Mouse (Mus musculus): ENCODE results near the gene Ttll2. TPM values are rescaled to one million over a fixed set of nuclear protein-coding genes. Genes with fewer than 3 reads are reported as not detected.
"Not testable (repeated sequence)": the region's sequence is repeated elsewhere in the genome, so short reads cannot be mapped to it uniquely, and the experiment has no call there.

Ttll2 gene
- polyA plus RNA-seq, 1 experiment from 2014 or later, result not detected

DNA sequence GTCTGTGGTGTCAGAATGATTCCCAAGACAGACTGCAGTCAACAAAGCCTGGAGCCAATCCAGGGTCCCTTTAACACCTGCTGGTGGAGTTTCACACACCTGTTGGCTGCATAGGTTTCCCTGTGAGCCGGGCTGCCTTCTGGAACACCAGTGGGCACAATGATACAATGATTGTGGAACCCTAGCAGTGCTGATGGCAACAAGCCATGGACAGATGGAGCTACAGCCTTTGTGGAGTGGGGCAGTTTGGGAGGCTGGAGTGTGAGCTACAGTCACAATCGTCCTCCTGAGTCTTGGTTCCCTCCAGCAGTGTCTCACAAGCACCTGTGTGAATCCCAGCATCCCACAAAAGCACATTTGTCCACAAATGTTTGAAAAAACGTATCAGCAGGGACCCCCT, 3.7 kb downstream of the Ttll2 start:
- not testable (repeated sequence) for H3K9me3 ChIP-seq (replicated peaks); H3K27me3 ChIP-seq (replicated peaks); H3K4me3 ChIP-seq; ATAC-seq; H3K27ac ChIP-seq; H3K4me1 ChIP-seq; H3K36me3 ChIP-seq; H3K9ac ChIP-seq; H3K4me2 ChIP-seq
- WGBS (ENCODE audit: insufficient replicate concordance), result 57% methylated on average over 2 of the region's 3 CpGs

- H3K9ac ChIP-seq; H3K27ac ChIP-seq; H3K27me3 ChIP-seq (replicated peaks); H3K4me2 ChIP-seq; ATAC-seq; H3K36me3 ChIP-seq; H3K4me3 ChIP-seq; H3K9me3 ChIP-seq (replicated peaks); H3K4me1 ChIP-seq: not testable (repeated sequence)
- 64% methylated on average over 8 of the region's 9 CpGs for WGBS (ENCODE audit: insufficient replicate concordance)
Measured at GRCm38 (mm10) chr17:7337381-7337780, 15.1 kb downstream of the Ttll2 start.

DNA sequence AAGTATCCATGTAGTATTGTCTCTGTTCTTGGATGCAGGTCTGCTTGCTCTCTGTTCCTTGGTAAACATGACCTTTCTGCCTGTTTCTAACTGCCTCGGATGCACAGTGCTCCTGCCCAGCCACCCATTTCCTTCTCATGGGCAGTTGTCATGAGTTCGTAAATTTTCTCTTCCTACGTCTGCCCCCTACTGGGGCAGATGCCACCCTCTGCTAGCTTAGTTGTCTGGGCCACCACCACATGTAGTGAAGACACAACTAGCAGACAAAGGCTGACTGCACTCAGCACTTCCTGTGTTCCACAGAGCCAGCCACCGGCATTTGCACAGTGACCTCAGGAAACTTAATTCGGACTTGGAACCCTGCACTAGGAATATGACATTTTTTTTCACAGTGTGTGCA, 19.8 kb downstream of the Ttll2 start:
- ATAC-seq; H3K4me1 ChIP-seq; H3K4me3 ChIP-seq; H3K9ac ChIP-seq; H3K36me3 ChIP-seq; H3K9me3 ChIP-seq (replicated peaks); H3K27ac ChIP-seq; H3K27me3 ChIP-seq (replicated peaks); H3K4me2 ChIP-seq: not testable (repeated sequence)
- WGBS (ENCODE audit: insufficient replicate concordance), result 49% methylated on average over 4 of the region's 5 CpGs

DNA sequence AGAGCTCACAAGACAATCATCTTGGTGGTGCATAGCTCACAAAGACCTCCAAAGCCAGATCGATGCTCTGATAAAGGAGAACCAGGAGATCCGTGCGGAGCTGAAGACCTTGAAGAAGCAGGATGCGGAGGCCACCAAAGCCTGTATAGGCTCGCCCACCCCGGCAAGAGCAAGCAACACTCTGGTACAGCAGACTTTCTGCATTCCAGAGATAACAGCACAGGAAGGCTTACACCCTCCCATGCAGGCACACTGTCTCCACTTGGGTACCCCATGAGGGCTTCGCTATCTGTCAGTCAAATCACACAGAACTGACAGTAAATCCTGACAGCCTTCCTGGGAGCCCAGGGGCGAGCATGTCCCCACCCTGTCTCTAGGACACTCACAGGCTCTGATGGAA, 26.1 kb downstream of the Ttll2 start:
- H3K9me3 ChIP-seq (replicated peaks); H3K27ac ChIP-seq; H3K4me2 ChIP-seq; H3K36me3 ChIP-seq; H3K4me1 ChIP-seq; H3K27me3 ChIP-seq (replicated peaks); H3K9ac ChIP-seq; H3K4me3 ChIP-seq: not testable (repeated sequence)
- ATAC-seq, result peak; percentile 44; the same call in 1 of the 2 replicates
- 19% methylated on average over 5 of the region's 8 CpGs for WGBS (ENCODE audit: insufficient replicate concordance)

GRCm38 (mm10) chr17:7324346-7324745, 28.1 kb downstream of the Ttll2 start, which contains the start of gene Tcp10a:
Tcp10a (plus strand) TSS chr17:7324646.
- not testable (repeated sequence) for ATAC-seq
- WGBS (ENCODE audit: insufficient replicate concordance), result 75% methylated on average over 5 of the region's 5 CpGs

DNA sequence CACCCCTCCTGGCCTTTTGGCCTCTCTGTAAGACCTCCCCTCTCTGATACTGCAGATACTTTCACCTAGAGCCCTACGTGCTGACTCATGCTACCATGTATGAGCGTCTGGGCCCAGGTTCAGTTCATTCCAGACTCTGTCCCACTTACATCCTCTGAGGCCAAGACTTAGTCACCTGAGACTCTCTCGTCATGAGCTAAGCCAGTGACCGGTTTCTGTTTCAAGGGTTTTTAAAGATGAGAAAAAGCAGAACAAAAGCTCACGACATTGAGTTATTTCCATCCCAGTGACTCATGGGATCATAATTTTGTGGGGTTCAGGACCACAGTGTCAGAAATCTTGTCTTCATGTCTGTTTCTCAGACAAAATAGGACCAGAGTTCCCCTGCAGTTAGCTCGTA, 32.7 kb downstream of the Ttll2 start:
- H3K4me1 ChIP-seq; H3K4me3 ChIP-seq; H3K9me3 ChIP-seq (replicated peaks); H3K36me3 ChIP-seq; H3K9ac ChIP-seq; H3K4me2 ChIP-seq; ATAC-seq; H3K27ac ChIP-seq; H3K27me3 ChIP-seq (replicated peaks): not testable (repeated sequence)
- 73% methylated on average over 6 of the region's 6 CpGs for WGBS (ENCODE audit: insufficient replicate concordance)

More at GRCm38 (mm10) chr17:7324346-7324745, 28.1 kb downstream of the Ttll2 start, which contains the start of gene Tcp10a:
- not testable (repeated sequence) for H3K36me3 ChIP-seq; H3K9ac ChIP-seq; H3K9me3 ChIP-seq (replicated peaks); H3K4me2 ChIP-seq; H3K27ac ChIP-seq; H3K4me1 ChIP-seq; H3K27me3 ChIP-seq (replicated peaks); H3K4me3 ChIP-seq

- not testable (repeated sequence) for H3K9me3 ChIP-seq (replicated peaks); H3K9ac ChIP-seq; H3K36me3 ChIP-seq; H3K27ac ChIP-seq; H3K27me3 ChIP-seq (replicated peaks); H3K4me1 ChIP-seq; ATAC-seq; H3K4me3 ChIP-seq; H3K4me2 ChIP-seq
- 45% methylated on average over 7 of the region's 8 CpGs for WGBS (ENCODE audit: insufficient replicate concordance)
Measured at GRCm38 (mm10) chr17:7315693-7316382, 36.7 kb downstream of the Ttll2 start.

DNA sequence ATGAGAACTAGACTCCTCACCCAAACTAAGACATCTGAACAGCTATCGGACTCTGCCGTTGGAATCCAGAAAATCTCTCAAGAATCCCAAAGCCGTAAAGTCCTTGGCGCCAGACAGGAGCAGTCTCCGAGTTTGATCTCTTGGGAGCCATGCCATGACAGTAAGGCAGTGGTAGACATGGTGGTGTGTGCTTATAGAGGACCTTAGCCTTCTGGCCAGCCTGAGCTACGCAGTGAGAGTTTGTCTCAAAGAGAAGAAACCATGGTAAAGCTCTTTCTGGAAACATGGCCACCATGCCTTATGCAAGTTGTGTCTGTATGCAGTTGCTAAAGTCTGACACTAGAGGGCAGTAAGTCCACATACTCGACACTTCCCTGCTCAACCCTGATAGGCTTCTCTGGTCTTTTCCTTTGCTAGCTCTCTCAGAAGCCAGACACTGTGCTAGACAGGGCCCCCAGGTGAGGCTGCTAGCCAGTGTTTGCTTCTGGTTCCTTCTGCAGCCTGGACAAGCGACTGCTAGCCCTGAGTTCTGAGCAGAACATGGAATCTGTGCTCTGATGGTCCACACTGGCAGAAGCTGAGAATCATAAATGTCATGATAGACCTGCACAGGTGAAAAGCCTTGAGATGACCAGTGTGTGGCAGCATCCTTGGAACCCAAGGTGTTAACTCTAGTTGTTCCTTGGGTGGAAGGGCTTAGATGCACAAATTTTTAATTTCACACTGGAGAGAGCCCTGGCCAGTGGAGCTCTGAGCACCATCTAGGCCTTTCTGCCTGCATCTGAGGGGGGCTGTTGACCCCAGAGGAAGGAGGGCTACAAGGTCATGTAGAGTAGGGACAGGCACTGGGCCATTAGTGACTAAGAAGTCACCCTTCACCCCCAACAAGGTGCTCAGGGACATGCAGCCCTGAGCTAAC, 46.0 kb downstream of the Ttll2 start:
- not testable (repeated sequence) for H3K36me3 ChIP-seq; H3K27me3 ChIP-seq (replicated peaks); H3K9me3 ChIP-seq (replicated peaks); H3K4me3 ChIP-seq; H3K4me2 ChIP-seq; ATAC-seq; H3K9ac ChIP-seq; H3K4me1 ChIP-seq; H3K27ac ChIP-seq
- 54% methylated on average over 8 of the region's 8 CpGs for WGBS (ENCODE audit: insufficient replicate concordance)

Other genes starting within 250 kb of the Ttll2 start
- 5.1 and 5.3 TPM in 2 replicates for gene Rps6ka2, start 182.6 kb downstream of the Ttll2 start, polyA plus RNA-seq (2016; fragmentation: Nextera tagmentation; extraction: Ambion mirVana)
- not detected in 2 replicates for gene Tcp10a, start 28.1 kb downstream of the Ttll2 start, polyA plus RNA-seq (2016; fragmentation: Nextera tagmentation; extraction: Ambion mirVana)
- gene Gm49630, start 19.3 kb upstream of the Ttll2 start, polyA plus RNA-seq (2016; fragmentation: Nextera tagmentation; extraction: Ambion mirVana), result not detected in 2 replicates
- gene Unc93a2, start 32.8 kb upstream of the Ttll2 start, polyA plus RNA-seq (2016; fragmentation: Nextera tagmentation; extraction: Ambion mirVana), result 0.14 TPM in 1 of 2 replicates, not detected in the other